Mouse (Mus musculus): Measurements from ENCODE around the gene Eef1akmt2. TPM values are rescaled to one million over a fixed set of nuclear protein-coding genes. Genes with fewer than 3 reads are reported as not detected.

Eef1akmt2 gene
- total RNA-seq, 2 experiments from 2014 or later, result 31.0 to 33.4 TPM

Other genes starting within 250 kb of the Eef1akmt2 start
- 10 to 100 TPM; 15.3 to 19.2 TPM for gene Lhpp, start 242.0 kb downstream of the Eef1akmt2 start, total RNA-seq (2021)
- 10 to 100 TPM; 48.1 to 50.7 TPM for gene Fam53b, start 38.8 kb downstream of the Eef1akmt2 start, total RNA-seq (2021)
- 10 to 100 TPM; 27.5 to 29.3 TPM for gene Abraxas2, start 6.6 kb upstream of the Eef1akmt2 start, total RNA-seq (2021)
- 10 to 100 TPM; 38.6 to 39.2 TPM for gene Zranb1, start 78.5 kb upstream of the Eef1akmt2 start, total RNA-seq (2021)